Mouse (Mus musculus): Measurements from ENCODE around the gene Hnrnpc. TPM values are rescaled to one million over a fixed set of nuclear protein-coding genes. Genes with fewer than 3 reads are reported as not detected.

The Hnrnpc gene
- polyA plus RNA-seq, 2 experiments, result 478 to 526 TPM

DNA sequence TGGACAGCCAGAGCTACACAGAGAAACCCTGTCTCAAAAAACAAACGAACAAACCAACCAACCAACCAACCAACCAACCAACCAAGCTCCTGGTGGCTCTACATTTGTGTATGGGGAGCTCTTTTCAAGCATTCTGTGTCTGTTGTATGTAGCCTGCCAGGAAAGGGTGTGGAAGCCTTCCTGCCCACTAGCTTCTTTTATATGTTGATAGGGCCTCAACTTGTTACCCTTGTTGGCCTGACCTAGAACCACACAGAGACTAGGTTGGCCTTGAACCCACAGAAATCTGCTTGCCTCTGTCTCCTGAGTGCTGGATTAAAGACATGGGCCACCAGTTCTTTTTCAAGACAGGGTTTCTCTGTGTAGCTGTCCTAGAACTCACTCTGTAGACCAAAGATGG is 10.3 kb upstream of the Hnrnpc start:
- WGBS, result 67% methylated on average over 1 of the region's 1 CpGs
- no peak for ATAC-seq (ENCODE audit: low FRiP score, low read depth)
- Histone ChIP-seq H3K9me3 (ENCODE audit: control insufficient read depth, low read length) (no peaks in the 10 kb centered on the region), H3K36me3 (ENCODE audit: control insufficient read depth, insufficient read depth, low read length) (no peaks in the 10 kb centered on the region), H3K9ac (ENCODE audit: low read depth, low read length, severe bottlenecking) (no peak overlapping the region), H3K4me3 (replicated peaks; ENCODE audit: low read length) (no peak overlapping the region), H3K4me1 (ENCODE audit: control insufficient read depth, insufficient read depth, low read length) (peaks cover 6% of the 10 kb centered on the region; the same call in 1 of the 2 replicates), H3K4me2 (replicated peaks; ENCODE audit: low read depth, low read length, severe bottlenecking) (no peak overlapping the region), H3K27ac (replicated peaks; ENCODE audit: low read depth, low read length) (no peak overlapping the region), H3K27me3 (ENCODE audit: control insufficient read depth, insufficient read depth, low read length) (no peaks in the 10 kb centered on the region)
- no peak for DNase-seq (ENCODE audit: low spot score)
- TF ChIP-seq POLR2A (IDR thresholded peaks at IDR 0.05; ENCODE audit: borderline replicate concordance, extremely low read depth, insufficient read depth, insufficient read length), result no peak

DNA sequence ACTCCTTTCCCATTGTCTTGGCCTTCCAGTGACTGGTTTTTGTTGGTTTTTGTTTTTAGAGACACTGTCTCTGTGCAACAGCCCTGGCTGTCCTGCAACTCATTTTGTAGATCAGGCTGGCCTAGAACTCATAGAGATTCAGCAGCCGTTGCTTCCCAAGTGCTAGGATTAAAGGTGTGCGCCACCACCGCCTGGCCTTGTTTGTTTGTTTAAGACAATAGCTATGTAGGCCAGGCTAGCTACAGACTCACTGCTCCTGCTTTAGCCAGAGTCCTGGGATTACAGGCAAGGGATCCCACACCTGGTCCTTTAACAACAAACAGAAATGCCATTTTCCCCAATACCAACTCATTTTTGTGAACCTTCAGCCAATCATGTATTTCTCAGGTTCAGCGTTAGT is 6.5 kb upstream of the Hnrnpc start, which contains the start of gene Rpgrip1:
Gene Rpgrip1 (plus strand): TSS at position 359 of the 400 bp plus-strand sequence.
- H3K27ac ChIP-seq (replicated peaks; ENCODE audit: low read depth, low read length), result no peak within 1 kb of the TSS
- H3K9me3 ChIP-seq (ENCODE audit: control insufficient read depth, low read length), result no peaks in the 10 kb centered on the region
- WGBS, result 91% methylated on average over 4 of the region's 4 CpGs
- DNase-seq (ENCODE audit: low spot score), result no peak
- no peak within 1 kb of the TSS for H3K4me2 ChIP-seq (replicated peaks; ENCODE audit: low read depth, low read length, severe bottlenecking)
- no peak within 1 kb of the TSS for H3K4me3 ChIP-seq (replicated peaks; ENCODE audit: low read length)
- TF ChIP-seq POLR2A (IDR thresholded peaks at IDR 0.05; ENCODE audit: borderline replicate concordance, extremely low read depth, insufficient read depth, insufficient read length), result no peak
- ATAC-seq (ENCODE audit: low FRiP score, low read depth), result no peak
- H3K4me1 ChIP-seq (ENCODE audit: control insufficient read depth, insufficient read depth, low read length), result 0 out of 2 replicates have a peak, but pooled peaks cover 3% of the 10 kb centered on the region
- no peaks in the 10 kb centered on the region for H3K36me3 ChIP-seq (ENCODE audit: control insufficient read depth, insufficient read depth, low read length)
- no peaks in the 10 kb centered on the region for H3K27me3 ChIP-seq (ENCODE audit: control insufficient read depth, insufficient read depth, low read length)
- no peak within 1 kb of the TSS for H3K9ac ChIP-seq (ENCODE audit: low read depth, low read length, severe bottlenecking)

DNA sequence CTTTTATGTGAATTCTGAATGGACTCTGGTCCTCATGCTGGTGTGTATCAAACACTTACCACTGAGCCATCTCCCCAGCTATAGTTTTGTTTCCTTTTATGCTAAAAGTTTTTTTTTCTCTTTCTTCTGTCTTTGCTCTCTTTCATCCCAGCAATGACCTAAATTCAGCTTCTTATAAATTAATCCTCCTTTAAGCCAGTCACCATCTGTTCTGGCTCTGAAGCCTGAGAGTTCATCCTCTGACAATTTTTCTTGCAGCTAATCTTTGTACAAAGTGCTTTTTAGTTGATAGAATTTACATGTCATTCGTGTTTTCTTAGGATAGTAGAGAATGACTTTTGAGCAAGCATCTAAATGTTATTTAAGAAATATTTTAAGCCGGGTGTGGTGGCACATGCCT is 4.2 kb upstream of the Hnrnpc start:
- H3K27me3 ChIP-seq (ENCODE audit: control insufficient read depth, insufficient read depth, low read length), result no peaks in the 10 kb centered on the region
- no peak for ATAC-seq (ENCODE audit: low FRiP score, low read depth)
- H3K27ac ChIP-seq (replicated peaks; ENCODE audit: low read depth, low read length), result no peak overlapping the region
- H3K4me1 ChIP-seq (ENCODE audit: control insufficient read depth, insufficient read depth, low read length), result 0 out of 2 replicates have a peak, but pooled peaks cover 3% of the 10 kb centered on the region
- no peak overlapping the region for H3K4me3 ChIP-seq (replicated peaks; ENCODE audit: low read length)
- DNase-seq (ENCODE audit: low spot score), result no peak
- no peak for TF ChIP-seq POLR2A (IDR thresholded peaks at IDR 0.05; ENCODE audit: borderline replicate concordance, extremely low read depth, insufficient read depth, insufficient read length)
- 83% methylated on average over 2 of the region's 2 CpGs for WGBS
- H3K9me3 ChIP-seq (ENCODE audit: control insufficient read depth, low read length), result no peaks in the 10 kb centered on the region
- H3K36me3 ChIP-seq (ENCODE audit: control insufficient read depth, insufficient read depth, low read length), result no peaks in the 10 kb centered on the region
- no peak overlapping the region for H3K4me2 ChIP-seq (replicated peaks; ENCODE audit: low read depth, low read length, severe bottlenecking)
- no peak overlapping the region for H3K9ac ChIP-seq (ENCODE audit: low read depth, low read length, severe bottlenecking)

DNA sequence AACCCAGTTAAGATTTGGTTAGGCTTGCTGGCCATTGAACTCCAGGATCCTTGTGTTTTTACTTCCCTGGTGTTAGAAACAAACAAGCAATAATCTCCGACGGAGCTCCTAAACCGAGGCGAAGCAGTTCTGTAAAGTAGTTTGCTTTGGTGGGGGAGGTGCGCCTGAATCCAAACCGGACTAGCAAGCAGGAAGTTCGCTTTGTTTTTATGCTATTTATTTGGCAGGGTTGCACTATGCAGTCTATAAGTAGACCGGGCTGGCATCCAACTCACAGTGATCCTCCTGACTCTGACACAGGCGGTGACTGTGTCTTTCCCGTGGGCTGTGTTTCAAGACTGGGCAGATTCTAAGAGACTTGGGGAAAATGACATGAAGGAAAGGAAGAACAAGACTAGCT is 2.9 kb upstream of the Hnrnpc start:
- DNase-seq (ENCODE audit: low spot score) (peak; percentile 87), ATAC-seq (ENCODE audit: low FRiP score, low read depth) (no peak)
- Histone ChIP-seq H3K36me3 (ENCODE audit: control insufficient read depth, insufficient read depth, low read length) (peaks cover 7% of the 10 kb centered on the region; the same call in 1 of the 2 replicates), H3K4me2 (replicated peaks; ENCODE audit: low read depth, low read length, severe bottlenecking) (peak overlapping the region; percentile 26; the same call in 1 of the 2 replicates), H3K27ac (replicated peaks; ENCODE audit: low read depth, low read length) (peak overlapping the region; percentile 56; the same call in 1 of the 2 replicates), H3K4me1 (ENCODE audit: control insufficient read depth, insufficient read depth, low read length) (peaks cover 6% of the 10 kb centered on the region; the same call in 1 of the 2 replicates), H3K4me3 (replicated peaks; ENCODE audit: low read length) (no peak overlapping the region), H3K27me3 (ENCODE audit: control insufficient read depth, insufficient read depth, low read length) (no peaks in the 10 kb centered on the region), H3K9me3 (ENCODE audit: control insufficient read depth, low read length) (no peaks in the 10 kb centered on the region), H3K9ac (ENCODE audit: low read depth, low read length, severe bottlenecking) (peak overlapping the region; percentile 12; the same call in 1 of the 2 replicates)
- no peak for TF ChIP-seq POLR2A (IDR thresholded peaks at IDR 0.05; ENCODE audit: borderline replicate concordance, extremely low read depth, insufficient read depth, insufficient read length)
- 14% methylated on average over 10 of the region's 10 CpGs for WGBS

DNA sequence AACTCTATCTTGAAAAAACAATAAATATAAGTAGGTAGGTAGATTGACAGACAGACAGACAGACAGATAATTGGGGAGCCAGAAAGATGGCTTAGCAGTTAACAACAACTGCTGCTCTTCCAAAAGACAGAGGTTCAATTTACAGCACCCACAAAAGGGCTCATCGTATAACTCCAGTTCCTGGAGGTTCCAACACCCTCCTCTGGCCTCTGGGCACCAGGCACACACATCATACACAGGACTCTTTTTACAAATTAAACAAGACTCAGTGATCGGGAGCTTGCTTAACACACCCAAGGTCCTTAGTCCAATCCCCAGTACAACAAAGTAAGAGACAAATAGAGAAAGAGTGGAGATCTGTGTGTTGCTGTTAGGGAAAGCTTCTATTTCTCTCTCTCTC is 1.5 kb upstream of the Hnrnpc start:
- H3K36me3 ChIP-seq (ENCODE audit: control insufficient read depth, insufficient read depth, low read length), result peaks cover 10% of the 10 kb centered on the region; the same call in 1 of the 2 replicates
- no peak overlapping the region for H3K4me3 ChIP-seq (replicated peaks; ENCODE audit: low read length)
- 55% methylated on average over 2 of the region's 2 CpGs for WGBS
- H3K4me1 ChIP-seq (ENCODE audit: control insufficient read depth, insufficient read depth, low read length), result peaks cover 6% of the 10 kb centered on the region
- no peaks in the 10 kb centered on the region for H3K27me3 ChIP-seq (ENCODE audit: control insufficient read depth, insufficient read depth, low read length)
- DNase-seq (ENCODE audit: low spot score) (no peak), ATAC-seq (ENCODE audit: low FRiP score, low read depth) (no peak)
- H3K27ac ChIP-seq (replicated peaks; ENCODE audit: low read depth, low read length), result no peak overlapping the region
- no peak overlapping the region for H3K9ac ChIP-seq (ENCODE audit: low read depth, low read length, severe bottlenecking)
- H3K4me2 ChIP-seq (replicated peaks; ENCODE audit: low read depth, low read length, severe bottlenecking), result no peak overlapping the region
- H3K9me3 ChIP-seq (ENCODE audit: control insufficient read depth, low read length), result no peaks in the 10 kb centered on the region
- no peak for TF ChIP-seq POLR2A (IDR thresholded peaks at IDR 0.05; ENCODE audit: borderline replicate concordance, extremely low read depth, insufficient read depth, insufficient read length)

Data from limb, embryonic 14.5 days (tissue).